Mouse (Mus musculus): ENCODE data around the gene Loxl1. TPM values are rescaled to one million over a fixed set of nuclear protein-coding genes. Genes with fewer than 3 reads are reported as not detected.
"Not testable (repeated sequence)": the region's sequence is repeated elsewhere in the genome, so short reads cannot be mapped to it uniquely, and the experiment has no call there.

Loxl1 gene
- total RNA-seq, 2 experiments from 2014 or later = 2.1 to 2.7 TPM

DNA sequence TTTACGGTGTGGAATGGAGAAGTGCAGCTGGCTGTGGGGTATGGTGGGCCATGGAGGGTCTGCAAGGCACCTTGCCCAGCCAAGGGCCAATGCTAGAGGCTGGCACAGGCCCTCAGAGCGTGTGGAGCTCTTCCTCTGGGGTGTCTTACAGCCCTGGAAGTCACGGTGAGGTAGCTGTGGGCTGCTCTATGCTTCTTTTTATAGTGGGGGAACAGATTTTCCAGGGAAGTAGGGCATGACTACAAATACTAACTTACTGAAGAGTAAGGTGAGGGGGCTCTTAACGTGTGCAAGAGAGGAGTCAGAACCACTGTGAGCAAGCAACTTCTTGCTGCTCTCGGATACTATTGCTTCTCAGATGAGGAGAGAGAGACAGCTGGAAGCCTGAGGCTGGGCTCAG lies 50.5 kb downstream of the Loxl1 start:
- no peak for DNase-seq (ENCODE audit: low spot score in 2 of 2)
- intact Hi-C loops (cut with DNase I) = no loop called here

DNA sequence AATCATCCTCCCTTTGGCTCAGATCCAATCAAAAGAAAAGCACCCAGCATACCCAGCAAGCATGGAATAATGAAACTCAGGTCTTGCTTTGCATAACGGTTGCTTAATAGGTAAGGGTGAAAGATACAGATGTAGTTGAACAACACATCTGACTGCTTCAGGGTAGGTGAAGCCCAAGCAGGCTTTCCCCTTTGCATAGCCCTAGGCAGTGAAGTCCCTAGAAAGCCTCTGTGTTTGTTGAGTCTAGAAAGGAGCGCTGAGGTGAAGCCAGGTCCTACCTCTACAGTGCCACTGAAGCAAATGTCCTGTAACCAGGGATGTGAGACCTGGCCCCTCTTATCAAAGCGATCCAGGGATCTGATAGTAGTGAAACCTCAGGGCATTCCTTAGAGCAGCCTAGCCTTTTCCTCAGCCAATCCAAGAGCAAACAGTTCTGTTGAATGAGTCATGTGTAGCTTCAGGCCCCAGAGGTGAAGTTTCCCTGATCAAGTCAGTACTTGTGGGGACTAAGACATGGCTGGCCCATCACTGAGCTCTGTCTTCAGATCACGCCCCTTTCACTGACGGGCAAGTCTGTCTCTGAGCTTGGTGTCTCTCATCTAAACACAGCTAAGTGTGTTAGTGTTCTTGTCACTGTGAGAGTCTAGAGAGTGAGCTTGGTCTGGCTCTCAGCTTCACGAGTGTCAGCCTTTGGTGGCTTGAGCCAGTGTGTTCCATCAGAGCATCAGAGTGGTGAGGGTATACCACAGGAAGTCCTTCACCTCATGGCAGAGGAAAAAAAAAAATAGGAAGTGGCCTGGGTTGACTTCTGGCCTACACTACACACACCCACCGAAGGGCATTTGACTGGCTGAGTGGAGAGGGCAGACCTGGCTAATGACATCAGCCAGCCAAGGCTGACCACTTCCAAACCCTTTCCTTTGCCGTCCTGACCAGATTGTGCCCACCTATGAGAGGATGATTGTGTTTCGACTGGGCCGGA lies 57.0 kb downstream of the Loxl1 start:
- no peak for DNase-seq (ENCODE audit: low spot score in 2 of 2)
- intact Hi-C loops (cut with DNase I) = no loop called here

GRCm38 (mm10) chr9:58255105-58255504 lies 57.9 kb downstream of the Loxl1 start:
- intact Hi-C loops (cut with DNase I) = no loop called here
- DNase-seq (ENCODE audit: low spot score in 2 of 2) = no peak

DNA sequence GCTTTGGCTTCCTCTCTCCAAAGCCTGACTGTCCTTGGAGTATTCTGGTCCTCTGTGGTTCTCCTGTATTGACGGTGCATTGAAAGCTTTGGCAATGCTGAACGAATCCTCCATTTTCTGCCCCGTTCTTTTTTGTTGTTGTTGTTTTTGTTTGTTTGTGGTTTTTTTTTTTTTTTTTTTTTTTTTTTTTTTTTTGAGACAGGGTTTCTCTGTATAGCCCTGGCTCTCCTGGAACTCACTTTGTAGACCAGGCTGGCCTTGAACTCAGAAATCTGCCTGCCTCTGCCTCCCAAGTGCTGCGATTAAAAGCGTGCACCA lies 59.2 kb downstream of the Loxl1 start:
- DNase-seq (ENCODE audit: low spot score in 2 of 2); intact Hi-C loops (cut with DNase I): not testable (repeated sequence)

GRCm38 (mm10) chr9:58253033-58253804 lies 59.8 kb downstream of the Loxl1 start, which contains the start of gene Stoml1:
Stoml1 (plus strand) TSS chr9:58253164.
- peak; percentile 90 to 92 for DNase-seq (ENCODE audit: low spot score in 2 of 2)
- intact Hi-C loops (cut with DNase I) = no loop called here

GRCm38 (mm10) chr9:58250730-58251129 lies 62.3 kb downstream of the Loxl1 start:
- intact Hi-C loops (cut with DNase I) = not testable (repeated sequence)

GRCm38 (mm10) chr9:58250322-58250721 lies 62.7 kb downstream of the Loxl1 start:
- DNase-seq (ENCODE audit: low spot score in 2 of 2) = no peak
- intact Hi-C loops (cut with DNase I) = no loop called here

More at GRCm38 (mm10) chr9:58250730-58251129, 62.3 kb downstream of the Loxl1 start:
- not testable (repeated sequence) for DNase-seq (ENCODE audit: low spot score in 2 of 2)

DNA sequence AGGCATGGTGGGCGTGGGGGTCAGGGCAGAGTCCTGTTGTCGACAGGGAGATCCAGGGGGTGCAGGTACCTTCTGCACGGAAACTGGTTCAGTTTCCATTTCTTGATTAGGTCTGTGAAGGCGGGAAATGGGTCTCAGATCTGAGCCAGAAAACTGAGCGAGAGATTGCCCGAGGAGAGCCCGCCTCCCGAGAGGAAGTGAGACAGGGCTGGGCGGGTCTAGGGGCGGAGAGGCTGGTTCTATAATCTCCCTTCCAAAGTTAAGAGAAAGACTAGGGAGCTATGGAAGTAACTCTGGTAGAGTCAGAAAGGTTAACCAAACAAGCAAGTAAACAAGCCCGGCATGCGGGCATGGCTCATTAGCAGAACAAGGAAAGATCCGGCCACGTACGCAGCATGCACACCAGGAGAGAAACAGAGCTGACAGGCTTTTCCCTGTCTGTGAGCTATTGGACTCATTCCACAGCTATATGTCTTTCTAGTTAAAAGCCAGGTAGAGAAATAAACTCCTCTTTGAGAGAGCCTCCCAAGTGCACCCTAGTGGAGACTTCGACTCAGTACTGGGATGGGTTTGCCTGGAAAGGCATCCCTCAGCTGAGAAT lies 63.3 kb downstream of the Loxl1 start, which contains the start of gene Pml:
TSS of gene Pml (minus strand) at position 195 of the 601 bp plus-strand sequence.
- intact Hi-C loops (cut with DNase I) = no loop called here
- DNase-seq (ENCODE audit: low spot score in 2 of 2) = peak; percentile 60 to 63

- intact Hi-C loops (cut with DNase I) = no loop called here
- DNase-seq (ENCODE audit: low spot score in 2 of 2) = no peak
Observed at GRCm38 (mm10) chr9:58248746-58249413, 64.1 kb downstream of the Loxl1 start.

DNA sequence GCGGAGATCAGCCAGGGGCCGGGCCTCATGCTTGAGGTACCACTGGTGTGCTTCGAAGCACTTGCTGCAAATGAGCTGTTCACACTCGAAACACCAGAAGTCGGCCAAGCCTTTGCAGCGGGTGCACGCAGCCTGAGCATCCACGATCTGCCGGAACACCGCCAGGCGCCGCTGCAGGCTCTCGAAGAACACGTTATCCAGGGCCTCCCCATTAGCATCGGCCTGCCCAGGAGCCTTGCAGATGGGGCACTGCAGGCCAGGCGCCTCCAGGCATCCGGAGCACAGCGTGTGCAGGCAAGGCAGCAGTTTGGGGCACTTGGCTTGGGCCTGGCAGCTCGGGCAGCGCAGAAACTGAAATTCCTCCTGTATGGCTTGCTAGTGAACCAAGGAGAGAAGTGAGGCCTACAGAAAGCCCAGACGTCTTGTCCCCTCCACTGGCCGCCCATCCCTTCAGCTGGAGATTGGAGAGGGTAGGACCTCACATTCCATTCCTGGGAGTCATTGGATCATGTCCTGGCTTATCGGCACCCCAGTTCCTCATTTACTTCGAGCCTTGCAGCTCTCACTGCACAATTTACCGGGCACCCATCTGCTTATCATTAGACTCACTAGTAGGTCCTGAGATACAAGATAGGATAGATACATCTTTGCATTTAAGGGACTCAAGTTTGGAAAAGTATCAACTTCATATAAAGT lies 65.8 kb downstream of the Loxl1 start:
- intact Hi-C loops (cut with DNase I) = no loop called here
- DNase-seq (ENCODE audit: low spot score in 2 of 2) = peak; percentile 72 to 80

DNA sequence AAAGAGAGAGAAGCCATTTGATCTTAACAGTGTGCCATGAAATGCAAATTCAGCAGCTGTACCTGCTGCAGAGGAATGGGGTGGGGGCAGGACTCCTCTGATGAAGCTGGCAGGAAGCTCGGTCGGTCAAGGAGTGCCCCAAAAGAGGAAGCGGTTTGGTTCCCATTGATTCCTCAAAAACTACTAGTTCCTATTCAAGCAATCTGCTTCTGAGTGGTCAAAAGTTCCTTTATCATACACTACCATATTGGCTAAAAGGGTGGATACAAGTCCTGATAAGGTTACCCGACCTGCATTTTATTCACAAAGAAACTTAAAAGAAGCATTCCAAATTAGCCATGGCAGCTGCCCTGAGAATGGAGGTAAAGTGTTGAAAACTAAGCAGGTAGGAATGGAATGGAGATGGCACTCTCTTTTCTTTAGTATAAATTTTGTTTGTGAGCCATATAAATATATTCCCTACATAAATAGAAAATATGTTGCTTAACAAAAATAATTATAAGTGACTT lies 66.8 kb downstream of the Loxl1 start:
- intact Hi-C loops (cut with DNase I) = no loop called here
- DNase-seq (ENCODE audit: low spot score in 2 of 2) = no peak

DNA sequence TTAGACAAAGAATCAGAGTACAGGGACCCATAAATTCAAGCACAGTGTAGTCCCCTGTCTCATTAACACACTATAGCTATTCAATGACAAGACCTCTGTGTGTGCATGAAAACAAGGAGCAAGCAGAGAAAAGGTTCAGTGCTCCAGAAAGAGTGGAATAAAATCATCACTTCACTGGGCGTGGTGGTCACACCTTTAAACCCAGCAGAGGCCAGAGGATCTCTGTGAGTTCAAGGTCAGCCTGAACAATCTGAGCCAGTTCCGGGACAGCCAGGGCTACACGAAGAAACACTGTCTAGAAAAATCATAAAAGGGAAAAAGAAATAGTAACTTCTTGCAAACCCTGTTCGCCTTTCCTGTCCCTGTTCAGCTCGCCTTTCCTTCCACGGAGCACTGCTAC lies 69.3 kb downstream of the Loxl1 start:
- intact Hi-C loops (cut with DNase I) = no loop called here
- no peak for DNase-seq (ENCODE audit: low spot score in 2 of 2)

DNA sequence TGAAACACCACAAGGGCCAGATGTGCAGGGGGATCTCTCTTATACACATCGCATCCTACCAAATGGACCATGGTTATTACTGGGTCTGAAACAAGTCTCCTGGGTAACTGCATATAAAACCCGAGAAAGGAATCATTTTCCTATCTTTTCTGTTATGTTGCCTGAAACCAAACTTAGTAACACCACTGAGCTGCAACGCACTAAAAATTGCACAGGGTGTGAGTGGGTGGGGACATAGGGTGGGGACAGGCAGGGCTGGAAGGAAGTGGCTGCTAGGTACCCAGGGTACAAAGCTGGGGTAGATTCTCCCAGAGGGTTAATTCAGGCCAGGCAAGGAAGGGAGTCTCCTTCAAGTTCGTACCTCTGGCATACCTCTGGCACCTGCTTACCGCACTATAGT lies 70.3 kb downstream of the Loxl1 start:
- DNase-seq (ENCODE audit: low spot score in 2 of 2) = no peak
- intact Hi-C loops (cut with DNase I) = no loop called here

GRCm38 (mm10) chr9:58241780-58242485 lies 71.1 kb downstream of the Loxl1 start:
- DNase-seq (ENCODE audit: low spot score in 2 of 2) = no peak
- intact Hi-C loops (cut with DNase I) = no loop called here

Measured in left cerebral cortex, postnatal 36 days (tissue).